Mouse (Mus musculus) liver, embryonic 14.5 days (tissue): ENCODE results near the gene Gm10518. TPM values are rescaled to one million over a fixed set of nuclear protein-coding genes. Genes with fewer than 3 reads are reported as not detected.

Experiments used
- ATAC-seq: fragments of 200-750 bp; cut with Nextera tagmentation; 2 replicates; pipeline ENCODE4 v1.8.0; 2017; ENCODE audit warnings: moderate number of reproducible peaks, mild to moderate bottlenecking, moderate library complexity; ENCODE audit not compliant: insufficient read depth
- DNase-seq, 3 experiments: peaks; one replicate each; pipeline ENCODE4 v3.0.0-alpha.2; 2012 to 2013; ENCODE audit warnings: low read depth in 3 of 3, low spot score in 3 of 3
- H3K27ac ChIP-seq: fragments of 300-500 bp; sonication (generic); 2 replicates; pipeline ENCODE4 v1.5.1; 2014; ENCODE audit warnings: moderate library complexity, mild to moderate bottlenecking, control low read depth, inconsistent platforms
- H3K27me3 ChIP-seq: fragments of 300-500 bp; sonication (generic); 2 replicates; pipeline ENCODE4 v1.6.1; 2014; ENCODE audit warnings: mild to moderate bottlenecking, low read length, moderate library complexity; ENCODE audit not compliant: control insufficient read depth, insufficient read depth
- H3K36me3 ChIP-seq: fragments of 300-500 bp; sonication (generic); replicated peaks from 2 replicates; pipeline ENCODE4 v1.6.1; 2014; ENCODE audit warnings: low read depth; ENCODE audit not compliant: control insufficient read depth, insufficient read depth
- H3K4me1 ChIP-seq, 2 experiments: fragments of 200-500 bp in 1 of 2; fragments of 300-500 bp in 1 of 2; sonication (generic) in 1 of 2; replicated peaks; 2 replicates each; pipeline ENCODE4 v1.6.1; 2012 to 2014; ENCODE audit warnings: antibody characterized with exemption in 1 of 2, inconsistent platforms in 1 of 2, low read length in 1 of 2; ENCODE audit not compliant: control insufficient read depth in 2 of 2, insufficient read depth in 2 of 2
- H3K4me2 ChIP-seq: fragments of 300-500 bp; sonication (generic); 2 replicates; pipeline ENCODE4 v1.6.1; 2014; ENCODE audit warnings: low read depth, mild to moderate bottlenecking, control low read depth, moderate library complexity
- H3K4me3 ChIP-seq, 2 experiments: fragments of 200-500 bp in 1 of 2; fragments of 300-500 bp in 1 of 2; sonication (generic) in 1 of 2; 2 replicates each; pipeline ENCODE4 v1.5.1; 2012 to 2014; ENCODE audit warnings: low read depth in 2 of 2, low read length in 2 of 2, mild to moderate bottlenecking in 2 of 2, control low read depth in 1 of 2, inconsistent platforms in 1 of 2, moderate library complexity in 1 of 2; ENCODE audit not compliant: insufficient read depth in 1 of 2
- H3K9ac ChIP-seq: fragments of 300-500 bp; sonication (generic); replicated peaks from 2 replicates; pipeline ENCODE4 v1.6.1; 2014; ENCODE audit warnings: mild to moderate bottlenecking, control low read depth, moderate library complexity
- H3K9me3 ChIP-seq: fragments of 300-500 bp; sonication (generic); 2 replicates; pipeline ENCODE4 v1.6.1; 2016; ENCODE audit warnings: low read length, mixed read lengths; ENCODE audit not compliant: control insufficient read depth
- CTCF ChIP-seq: IDR thresholded peaks from 2 replicates; pipeline ENCODE4 v1.5.1; 2016; ENCODE audit warnings: antibody characterized with exemption, low read depth, control low read depth
- EP300 ChIP-seq: IDR thresholded peaks from 2 replicates; pipeline ENCODE4 v1.6.1; 2016; ENCODE audit warnings: antibody characterized with exemption, low read depth
- WGBS: fragments of 180-500 bp; shearing (Covaris S2); extraction: QIAGEN DNeasy Blood & Tissue Kit; methylation state at CpG from one replicate; pipeline ENCODE4 v1.1.7; 2014; ENCODE audit not compliant: insufficient replicate concordance; 5-methylcytosine and 5-hydroxymethylcytosine counted together
- polyA plus RNA-seq, 2 experiments: library from polyadenylated mRNA; depleted of rRNA in 1 of 2; stranded (reverse) in 1 of 2; unstranded in 1 of 2; fragments of >200 nt; fragmentation: Nextera tagmentation in 1 of 2; extraction: Ambion mirVana in 1 of 2; gene quantifications; 2 replicates each; pipeline versions ENCODE4 v1.2.1 to v1.2.3; 2012 to 2014

Gm10518 gene
- polyA plus RNA-seq, 2 experiments, result 0.37 TPM; not detected in 1

GRCm38 (mm10) chr1:179832710-179833240 is 29.6 kb downstream of the Gm10518 start:
- WGBS, result 33% methylated on average over 7 of the region's 7 CpGs
- H3K4me3 ChIP-seq, result no peak overlapping the region
- H3K4me1 ChIP-seq, result peaks cover 5 to 17% of the 10 kb centered on the region in 2 experiments
- no peak for DNase-seq
- no peaks in the 10 kb centered on the region for H3K36me3 ChIP-seq
- H3K27ac ChIP-seq, result no peak overlapping the region
- H3K4me2 ChIP-seq, result no peak overlapping the region
- no peak for TF ChIP-seq EP300
- TF ChIP-seq CTCF, result no peak
- no peaks in the 10 kb centered on the region for H3K27me3 ChIP-seq
- no peak overlapping the region for H3K9ac ChIP-seq
- H3K9me3 ChIP-seq, result no peaks in the 10 kb centered on the region
- no peak for ATAC-seq

- Histone ChIP-seq H3K4me1 (peaks cover 5 to 17% of the 10 kb centered on the region in 2 experiments), H3K27me3 (no peaks in the 10 kb centered on the region), H3K36me3 (no peaks in the 10 kb centered on the region), H3K4me3 (no peak overlapping the region), H3K9ac (no peak overlapping the region), H3K27ac (no peak overlapping the region), H3K4me2 (no peak overlapping the region), H3K9me3 (no peaks in the 10 kb centered on the region)
- DNase-seq, result no peak
- ATAC-seq, result no peak
- 65% methylated on average over 1 of the region's 1 CpGs for WGBS
- TF ChIP-seq CTCF, result no peak
- no peak for TF ChIP-seq EP300
These were observed 30.4 kb downstream of the Gm10518 start for GRCm38 (mm10) chr1:179833596-179833995.

- H3K27me3 ChIP-seq, result no peaks in the 10 kb centered on the region
- H3K9ac ChIP-seq, result no peak overlapping the region
- peaks cover 5 to 17% of the 10 kb centered on the region in 2 experiments for H3K4me1 ChIP-seq
- TF ChIP-seq CTCF, result no peak
- TF ChIP-seq EP300, result 0 out of 2 replicates have a peak, but pooled peaks have one; percentile 25
- ATAC-seq (peak; percentile 55; the same call in 1 of the 2 replicates), DNase-seq (no peak)
- H3K36me3 ChIP-seq, result no peaks in the 10 kb centered on the region
- H3K27ac ChIP-seq, result no peak overlapping the region
- 16% methylated on average over 1 of the region's 1 CpGs for WGBS
- H3K4me3 ChIP-seq, result no peak overlapping the region
- H3K4me2 ChIP-seq, result no peak overlapping the region
- no peaks in the 10 kb centered on the region for H3K9me3 ChIP-seq
These were observed 32.7 kb downstream of the Gm10518 start for GRCm38 (mm10) chr1:179835753-179836425.

- no peaks in the 10 kb centered on the region for H3K36me3 ChIP-seq
These were observed 33.5 kb downstream of the Gm10518 start for GRCm38 (mm10) chr1:179836426-179837404.

More at GRCm38 (mm10) chr1:179836426-179837404, 33.5 kb downstream of the Gm10518 start:
- H3K9ac ChIP-seq, result no peak overlapping the region
- H3K27ac ChIP-seq, result no peak overlapping the region
- ATAC-seq, result no peak
- no peak overlapping the region for H3K4me2 ChIP-seq
- DNase-seq, result no peak
- 55% methylated on average over 7 of the region's 7 CpGs for WGBS
- no peaks in the 10 kb centered on the region for H3K27me3 ChIP-seq
- no peak for TF ChIP-seq EP300
- TF ChIP-seq CTCF, result no peak
- no peaks in the 10 kb centered on the region for H3K9me3 ChIP-seq
- H3K4me3 ChIP-seq, result no peak overlapping the region
- H3K4me1 ChIP-seq, result peaks cover 5 to 17% of the 10 kb centered on the region in 2 experiments
